Mouse (Mus musculus) lung, adult 2 months (tissue): ENCODE measurements around the gene Iqcn.

Experiments
- CTCF ChIP-seq: fragments of 200-500 bp; IDR thresholded peaks from 2 replicates; pipeline ENCODE4 v1.5.1; 2011; ENCODE audit warnings: mild to moderate bottlenecking, low read length, control low read depth; ENCODE audit not compliant: insufficient read depth
- POLR2A ChIP-seq: fragments of 200-500 bp; IDR thresholded peaks from 2 replicates; pipeline ENCODE4 v1.6.1; 2011; ENCODE audit warnings: low read depth, mild to moderate bottlenecking, control low read depth, low read length, borderline replicate concordance; ENCODE audit errors: extremely low read depth

DNA sequence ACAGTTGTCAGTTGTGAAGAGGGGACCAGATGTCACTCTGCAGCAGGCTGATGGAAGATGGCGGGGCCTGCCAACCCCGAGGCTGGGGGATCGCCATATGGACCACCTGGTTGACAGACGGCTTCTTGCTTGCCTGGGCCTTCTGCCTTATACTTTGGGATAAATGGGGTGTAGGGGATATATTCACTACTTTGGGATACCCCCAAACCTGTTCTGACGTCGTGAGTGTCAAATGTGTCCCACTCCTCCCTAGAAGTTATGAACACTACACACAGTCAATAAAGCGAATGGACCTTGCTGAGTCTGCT is 55.0 kb downstream of the Iqcn start:
- no peak for TF ChIP-seq CTCF
- TF ChIP-seq POLR2A: no peak
